Mouse (Mus musculus): ENCODE measurements at regions not wholly inside any gene's neighbourhood (a gene's known extent, or its start where the extent isn't known, plus 50 kb on each side); places are given as distances from the start of the nearest gene placed in this dataset.
"Not testable (repeated sequence)": the region's sequence is repeated elsewhere in the genome, so short reads cannot be mapped to it uniquely, and the experiment has no call there.

GRCm38 (mm10) chr15:5811958-5812357 is 487.6 kb upstream of the Dab2 start:
- no peak for ATAC-seq (ENCODE audit: low FRiP score, low TSS enrichment)
- no peaks in the 10 kb centered on the region for H3K4me1 ChIP-seq (ENCODE audit: insufficient read depth, low read length)
- no peak overlapping the region for H3K9ac ChIP-seq (replicated peaks; ENCODE audit: low read length)
- no peak overlapping the region for H3K4me2 ChIP-seq (replicated peaks; ENCODE audit: low read depth, low read length)
- no peaks in the 10 kb centered on the region for H3K27me3 ChIP-seq (ENCODE audit: insufficient read depth, low read length)
- no peaks in the 10 kb centered on the region for H3K36me3 ChIP-seq (ENCODE audit: insufficient read depth, low read length)
- no peak overlapping the region for H3K27ac ChIP-seq (ENCODE audit: low read length)
- H3K9me3 ChIP-seq (ENCODE audit: low read length): no peaks in the 10 kb centered on the region
- 94% methylated on average over 1 of the region's 1 CpGs for WGBS
- H3K4me3 ChIP-seq (ENCODE audit: low read length): no peak overlapping the region

- Histone ChIP-seq H3K9me3 (ENCODE audit: low read length) (no peaks in the 10 kb centered on the region), H3K27ac (ENCODE audit: low read length) (no peak overlapping the region), H3K36me3 (ENCODE audit: insufficient read depth, low read length) (no peaks in the 10 kb centered on the region), H3K27me3 (ENCODE audit: insufficient read depth, low read length) (no peaks in the 10 kb centered on the region), H3K4me1 (ENCODE audit: insufficient read depth, low read length) (no peaks in the 10 kb centered on the region), H3K9ac (replicated peaks; ENCODE audit: low read length) (no peak overlapping the region), H3K4me2 (replicated peaks; ENCODE audit: low read depth, low read length) (no peak overlapping the region), H3K4me3 (ENCODE audit: low read length) (no peak overlapping the region)
- ATAC-seq (ENCODE audit: low FRiP score, low TSS enrichment): no peak
- 63% methylated on average over 7 of the region's 7 CpGs for WGBS
These were observed 481.5 kb upstream of the Dab2 start for GRCm38 (mm10) chr15:5817901-5818576.

- no peaks in the 10 kb centered on the region for H3K27me3 ChIP-seq (ENCODE audit: insufficient read depth, low read length)
- H3K4me2 ChIP-seq (replicated peaks; ENCODE audit: low read depth, low read length): no peak overlapping the region
- ATAC-seq (ENCODE audit: low FRiP score, low TSS enrichment): no peak
- no peaks in the 10 kb centered on the region for H3K9me3 ChIP-seq (ENCODE audit: low read length)
- H3K36me3 ChIP-seq (ENCODE audit: insufficient read depth, low read length): no peaks in the 10 kb centered on the region
- no peak overlapping the region for H3K4me3 ChIP-seq (ENCODE audit: low read length)
- WGBS: 73% methylated on average over 4 of the region's 4 CpGs
- no peaks in the 10 kb centered on the region for H3K4me1 ChIP-seq (ENCODE audit: insufficient read depth, low read length)
- no peak overlapping the region for H3K27ac ChIP-seq (ENCODE audit: low read length)
- H3K9ac ChIP-seq (replicated peaks; ENCODE audit: low read length): no peak overlapping the region
These were observed 459.6 kb upstream of the Dab2 start for GRCm38 (mm10) chr15:5839963-5840362.

GRCm38 (mm10) chr15:5841369-5842149 is 458.0 kb upstream of the Dab2 start:
- H3K4me1 ChIP-seq (ENCODE audit: insufficient read depth, low read length); H3K9ac ChIP-seq (replicated peaks; ENCODE audit: low read length); H3K36me3 ChIP-seq (ENCODE audit: insufficient read depth, low read length); ATAC-seq (ENCODE audit: low FRiP score, low TSS enrichment); H3K27ac ChIP-seq (ENCODE audit: low read length); H3K4me3 ChIP-seq (ENCODE audit: low read length); H3K9me3 ChIP-seq (ENCODE audit: low read length); H3K4me2 ChIP-seq (replicated peaks; ENCODE audit: low read depth, low read length); H3K27me3 ChIP-seq (ENCODE audit: insufficient read depth, low read length): not testable (repeated sequence)
- WGBS: 87% methylated on average over 15 of the region's 15 CpGs

- no peaks in the 10 kb centered on the region for H3K9me3 ChIP-seq (ENCODE audit: low read length)
- no peaks in the 10 kb centered on the region for H3K36me3 ChIP-seq (ENCODE audit: insufficient read depth, low read length)
- H3K9ac ChIP-seq (replicated peaks; ENCODE audit: low read length): no peak overlapping the region
- no peaks in the 10 kb centered on the region for H3K27me3 ChIP-seq (ENCODE audit: insufficient read depth, low read length)
- H3K27ac ChIP-seq (ENCODE audit: low read length): no peak overlapping the region
- no peaks in the 10 kb centered on the region for H3K4me1 ChIP-seq (ENCODE audit: insufficient read depth, low read length)
- 89% methylated on average over 5 of the region's 5 CpGs for whole genome bisulfite sequencing
- no peak overlapping the region for H3K4me2 ChIP-seq (replicated peaks; ENCODE audit: low read depth, low read length)
- ATAC-seq (ENCODE audit: low FRiP score, low TSS enrichment): no peak
- no peak overlapping the region for H3K4me3 ChIP-seq (ENCODE audit: low read length)
These were observed 453.0 kb upstream of the Dab2 start for GRCm38 (mm10) chr15:5846571-5846970.

- Histone ChIP-seq H3K9ac (replicated peaks; ENCODE audit: low read length) (no peak overlapping the region), H3K27ac (ENCODE audit: low read length) (no peak overlapping the region), H3K4me2 (replicated peaks; ENCODE audit: low read depth, low read length) (no peak overlapping the region), H3K36me3 (ENCODE audit: insufficient read depth, low read length) (no peaks in the 10 kb centered on the region), H3K27me3 (ENCODE audit: insufficient read depth, low read length) (no peaks in the 10 kb centered on the region), H3K9me3 (ENCODE audit: low read length) (no peaks in the 10 kb centered on the region), H3K4me3 (ENCODE audit: low read length) (no peak overlapping the region), H3K4me1 (ENCODE audit: insufficient read depth, low read length) (no peaks in the 10 kb centered on the region)
- ATAC-seq (ENCODE audit: low FRiP score, low TSS enrichment): no peak
- WGBS: 93% methylated on average over 3 of the region's 3 CpGs
These were observed 452.0 kb upstream of the Dab2 start for GRCm38 (mm10) chr15:5847413-5848100.

- Histone ChIP-seq H3K4me3 (ENCODE audit: low read length) (no peak overlapping the region), H3K4me2 (replicated peaks; ENCODE audit: low read depth, low read length) (no peak overlapping the region), H3K27me3 (ENCODE audit: insufficient read depth, low read length) (no peaks in the 10 kb centered on the region), H3K9me3 (ENCODE audit: low read length) (no peaks in the 10 kb centered on the region), H3K4me1 (ENCODE audit: insufficient read depth, low read length) (no peaks in the 10 kb centered on the region), H3K27ac (ENCODE audit: low read length) (no peak overlapping the region), H3K9ac (replicated peaks; ENCODE audit: low read length) (no peak overlapping the region), H3K36me3 (ENCODE audit: insufficient read depth, low read length) (no peaks in the 10 kb centered on the region)
- ATAC-seq (ENCODE audit: low FRiP score, low TSS enrichment): no peak
- 64% methylated on average over 3 of the region's 3 CpGs for WGBS
These were observed 447.1 kb upstream of the Dab2 start for GRCm38 (mm10) chr15:5852523-5852922.

- Histone ChIP-seq H3K4me2 (replicated peaks; ENCODE audit: low read depth, low read length) (no peak overlapping the region), H3K4me1 (ENCODE audit: insufficient read depth, low read length) (no peaks in the 10 kb centered on the region), H3K27ac (ENCODE audit: low read length) (no peak overlapping the region), H3K4me3 (ENCODE audit: low read length) (no peak overlapping the region), H3K36me3 (ENCODE audit: insufficient read depth, low read length) (no peaks in the 10 kb centered on the region), H3K27me3 (ENCODE audit: insufficient read depth, low read length) (no peaks in the 10 kb centered on the region), H3K9ac (replicated peaks; ENCODE audit: low read length) (no peak overlapping the region), H3K9me3 (ENCODE audit: low read length) (no peaks in the 10 kb centered on the region)
- ATAC-seq (ENCODE audit: low FRiP score, low TSS enrichment): no peak
- WGBS: 55% methylated on average over 12 of the region's 12 CpGs
These were observed 430.3 kb upstream of the Dab2 start for GRCm38 (mm10) chr15:5869289-5869688.

- Histone ChIP-seq H3K36me3 (ENCODE audit: insufficient read depth, low read length) (no peaks in the 10 kb centered on the region), H3K4me1 (ENCODE audit: insufficient read depth, low read length) (no peaks in the 10 kb centered on the region), H3K4me2 (replicated peaks; ENCODE audit: low read depth, low read length) (no peak overlapping the region), H3K27ac (ENCODE audit: low read length) (no peak overlapping the region), H3K4me3 (ENCODE audit: low read length) (no peak overlapping the region), H3K27me3 (ENCODE audit: insufficient read depth, low read length) (no peaks in the 10 kb centered on the region), H3K9ac (replicated peaks; ENCODE audit: low read length) (no peak overlapping the region), H3K9me3 (ENCODE audit: low read length) (no peaks in the 10 kb centered on the region)
- ATAC-seq (ENCODE audit: low FRiP score, low TSS enrichment): no peak
- 71% methylated on average over 2 of the region's 2 CpGs for WGBS
These were observed 429.7 kb upstream of the Dab2 start for GRCm38 (mm10) chr15:5869866-5870265.

GRCm38 (mm10) chr15:5872042-5872441 is 427.5 kb upstream of the Dab2 start:
- Histone ChIP-seq H3K9ac (replicated peaks; ENCODE audit: low read length) (no peak overlapping the region), H3K4me1 (ENCODE audit: insufficient read depth, low read length) (no peaks in the 10 kb centered on the region), H3K4me3 (ENCODE audit: low read length) (no peak overlapping the region), H3K27ac (ENCODE audit: low read length) (no peak overlapping the region), H3K4me2 (replicated peaks; ENCODE audit: low read depth, low read length) (no peak overlapping the region), H3K36me3 (ENCODE audit: insufficient read depth, low read length) (no peaks in the 10 kb centered on the region), H3K27me3 (ENCODE audit: insufficient read depth, low read length) (no peaks in the 10 kb centered on the region), H3K9me3 (ENCODE audit: low read length) (no peaks in the 10 kb centered on the region)
- no peak for ATAC-seq (ENCODE audit: low FRiP score, low TSS enrichment)
- WGBS: 71% methylated on average over 3 of the region's 3 CpGs

Measured in kidney, embryonic 16.5 days (tissue).